Mouse (Mus musculus) embryonic facial prominence, embryonic 10.5 days (tissue): ENCODE results near the gene Atrn. TPM values are rescaled to one million over a fixed set of nuclear protein-coding genes. Genes with fewer than 3 reads are reported as not detected.

Experiments used
- DNase-seq: peaks from one replicate; pipeline ENCODE4 v3.0.0-alpha.2; 2017; ENCODE audit warnings: low spot score
- H3K27ac ChIP-seq: fragments of 300-500 bp; sonication (generic); replicated peaks from 2 replicates; pipeline ENCODE4 v1.5.1; 2016; ENCODE audit warnings: mild to moderate bottlenecking
- H3K27me3 ChIP-seq: fragments of 300-500 bp; sonication (generic); replicated peaks from 2 replicates; pipeline ENCODE4 v1.6.1; 2016; ENCODE audit warnings: low read depth, mild to moderate bottlenecking; ENCODE audit not compliant: poor library complexity, severe bottlenecking
- H3K36me3 ChIP-seq: fragments of 300-500 bp; sonication (generic); replicated peaks from 2 replicates; pipeline ENCODE4 v1.6.1; 2016; ENCODE audit warnings: mild to moderate bottlenecking, moderate library complexity
- H3K4me1 ChIP-seq: fragments of 300-500 bp; sonication (generic); 2 replicates; pipeline ENCODE4 v1.6.1; 2016
- H3K4me3 ChIP-seq: fragments of 300-500 bp; sonication (generic); 2 replicates; pipeline ENCODE4 v1.5.1; 2016; ENCODE audit warnings: mild to moderate bottlenecking, moderate library complexity
- H3K9me3 ChIP-seq: fragments of 300-500 bp; sonication (generic); 2 replicates; pipeline ENCODE4 v1.6.1; 2016; ENCODE audit warnings: mild to moderate bottlenecking
- WGBS: fragments of 180-500 bp; shearing (Covaris S2); methylation state at CpG from one replicate; pipeline ENCODE4 v1.1.7; 2016; 5-methylcytosine and 5-hydroxymethylcytosine counted together
- polyA plus RNA-seq: library from polyadenylated mRNA; unstranded; fragments of >200 nt; fragmentation: Nextera tagmentation; extraction: Ambion mirVana; gene quantifications from 2 replicates; pipeline ENCODE4 v1.2.1, GENCODE M21; 2016

The Atrn gene
- polyA plus RNA-seq, 1 experiment from 2014 or later: 6.2 TPM

- no peak overlapping the region for H3K27ac ChIP-seq
- H3K9me3 ChIP-seq: no peaks in the 10 kb centered on the region
- whole genome bisulfite sequencing: 69% methylated on average over 5 of the region's 5 CpGs
- H3K36me3 ChIP-seq: no peaks in the 10 kb centered on the region
- peaks cover 74% of the 10 kb centered on the region for H3K27me3 ChIP-seq
- DNase-seq: no peak
- H3K4me3 ChIP-seq: no peak overlapping the region
- H3K4me1 ChIP-seq: peaks cover 37% of the 10 kb centered on the region
These were observed 145.7 kb downstream of the Atrn start for GRCm38 (mm10) chr2:131052043-131052442.

DNA sequence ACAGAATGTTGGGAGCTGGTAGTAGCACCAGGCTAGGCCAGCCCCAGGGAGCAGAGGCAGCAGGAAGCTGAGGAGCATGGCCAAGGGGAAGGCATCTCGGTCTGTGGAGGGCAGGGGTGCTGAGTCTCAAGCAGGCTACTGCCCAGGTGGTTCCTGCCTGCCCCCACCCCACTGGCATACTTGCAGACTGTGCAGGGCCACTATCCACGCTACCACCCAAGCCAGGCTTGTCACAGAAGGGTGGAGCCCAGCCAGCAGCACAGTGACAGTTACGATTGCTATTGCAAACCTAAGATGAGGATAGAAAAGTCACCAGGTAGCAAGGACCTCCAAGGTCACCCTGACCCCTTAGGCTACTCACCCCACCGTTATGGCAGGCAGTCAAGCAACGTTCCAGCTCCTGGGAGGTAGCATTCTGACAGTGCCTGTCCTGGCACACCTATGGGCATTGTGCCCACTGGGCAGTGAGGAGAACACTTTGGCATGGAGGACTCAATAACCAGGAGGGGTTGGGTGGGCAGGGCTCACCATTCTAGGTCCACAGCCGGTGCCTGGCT lies 146.6 kb downstream of the Atrn start:
- Histone ChIP-seq H3K27ac (no peak overlapping the region), H3K4me3 (no peak overlapping the region), H3K9me3 (no peaks in the 10 kb centered on the region), H3K27me3 (peaks cover 80% of the 10 kb centered on the region), H3K4me1 (peaks cover 37% of the 10 kb centered on the region), H3K36me3 (no peaks in the 10 kb centered on the region)
- DNase-seq: no peak
- WGBS: 66% methylated on average over 6 of the region's 6 CpGs

- peak overlapping the region; percentile 53 for H3K4me3 ChIP-seq
- H3K27ac ChIP-seq: no peak overlapping the region; the same call in 1 of the 2 replicates
- H3K9me3 ChIP-seq: no peaks in the 10 kb centered on the region
- DNase-seq: peak; percentile 68
- H3K27me3 ChIP-seq: peaks cover 88% of the 10 kb centered on the region
- no peaks in the 10 kb centered on the region for H3K36me3 ChIP-seq
- peaks cover 37% of the 10 kb centered on the region for H3K4me1 ChIP-seq
- 2% methylated on average over 45 of the region's 45 CpGs for WGBS
These were observed 147.8 kb downstream of the Atrn start for GRCm38 (mm10) chr2:131053851-131054645.

GRCm38 (mm10) chr2:131054646-131055264 lies 148.5 kb downstream of the Atrn start:
- H3K4me3 ChIP-seq: peak overlapping the region; percentile 53
- H3K9me3 ChIP-seq: no peaks in the 10 kb centered on the region
- H3K36me3 ChIP-seq: no peaks in the 10 kb centered on the region
- H3K27ac ChIP-seq: no peak overlapping the region
- H3K27me3 ChIP-seq: peaks cover 88% of the 10 kb centered on the region
- H3K4me1 ChIP-seq: peaks cover 41% of the 10 kb centered on the region
- WGBS: 1% methylated on average over 21 of the region's 21 CpGs
- peak; percentile 38 for DNase-seq

DNA sequence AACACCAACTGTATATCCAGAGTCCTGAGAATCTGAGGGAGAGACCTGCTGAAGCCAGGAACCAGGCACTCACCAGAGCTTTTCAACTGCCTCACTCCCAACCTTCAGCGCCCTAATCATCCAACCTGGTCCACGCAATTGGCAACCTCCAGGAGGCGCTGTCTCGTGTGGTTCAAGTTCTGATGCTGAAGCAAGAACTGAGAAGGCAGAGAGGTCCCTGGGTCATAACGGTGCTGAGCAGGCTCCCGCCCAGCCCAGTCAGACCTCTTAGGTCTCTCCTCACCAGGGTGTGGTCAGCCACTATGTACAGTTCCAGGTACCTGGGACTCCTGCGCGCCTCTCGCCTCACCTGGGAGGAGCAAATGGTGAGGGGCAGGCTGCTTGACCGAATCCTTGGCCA lies 149.3 kb downstream of the Atrn start:
- Histone ChIP-seq H3K27ac (no peak overlapping the region; the same call in 1 of the 2 replicates), H3K4me3 (peak overlapping the region; percentile 53), H3K9me3 (no peaks in the 10 kb centered on the region), H3K27me3 (peaks cover 81% of the 10 kb centered on the region), H3K4me1 (peaks cover 50% of the 10 kb centered on the region), H3K36me3 (no peaks in the 10 kb centered on the region)
- DNase-seq: peak; percentile 80
- 3% methylated on average over 10 of the region's 10 CpGs for WGBS

GRCm38 (mm10) chr2:131056191-131056590 lies 149.9 kb downstream of the Atrn start:
- peaks cover 79% of the 10 kb centered on the region for H3K27me3 ChIP-seq
- no peaks in the 10 kb centered on the region for H3K36me3 ChIP-seq
- H3K9me3 ChIP-seq: no peaks in the 10 kb centered on the region
- whole genome bisulfite sequencing: 5% methylated on average over 10 of the region's 10 CpGs
- DNase-seq: peak; percentile 70
- peak overlapping the region; percentile 53 for H3K4me3 ChIP-seq
- H3K4me1 ChIP-seq: peaks cover 55% of the 10 kb centered on the region
- no peak overlapping the region for H3K27ac ChIP-seq

GRCm38 (mm10) chr2:131058672-131059071 lies 152.4 kb downstream of the Atrn start:
- no peak for DNase-seq
- Histone ChIP-seq H3K27me3 (peaks cover 79% of the 10 kb centered on the region), H3K9me3 (no peaks in the 10 kb centered on the region)

GRCm38 (mm10) chr2:131059377-131059776 lies 153.1 kb downstream of the Atrn start:
- H3K36me3 ChIP-seq: no peaks in the 10 kb centered on the region
- H3K4me1 ChIP-seq: peaks cover 63% of the 10 kb centered on the region
- no peak for DNase-seq
- H3K9me3 ChIP-seq: no peaks in the 10 kb centered on the region
- H3K27ac ChIP-seq: 0 out of 2 replicates have a peak overlapping the region, but pooled peaks have one; percentile 75
- H3K4me3 ChIP-seq: no peak overlapping the region
- peaks cover 79% of the 10 kb centered on the region for H3K27me3 ChIP-seq
- WGBS: 78% methylated on average over 1 of the region's 1 CpGs

More at GRCm38 (mm10) chr2:131058672-131059071, 152.4 kb downstream of the Atrn start:
- Histone ChIP-seq H3K27ac (no peak overlapping the region), H3K4me3 (no peak overlapping the region), H3K4me1 (peaks cover 69% of the 10 kb centered on the region), H3K36me3 (no peaks in the 10 kb centered on the region)
- 91% methylated on average over 8 of the region's 8 CpGs for WGBS

DNA sequence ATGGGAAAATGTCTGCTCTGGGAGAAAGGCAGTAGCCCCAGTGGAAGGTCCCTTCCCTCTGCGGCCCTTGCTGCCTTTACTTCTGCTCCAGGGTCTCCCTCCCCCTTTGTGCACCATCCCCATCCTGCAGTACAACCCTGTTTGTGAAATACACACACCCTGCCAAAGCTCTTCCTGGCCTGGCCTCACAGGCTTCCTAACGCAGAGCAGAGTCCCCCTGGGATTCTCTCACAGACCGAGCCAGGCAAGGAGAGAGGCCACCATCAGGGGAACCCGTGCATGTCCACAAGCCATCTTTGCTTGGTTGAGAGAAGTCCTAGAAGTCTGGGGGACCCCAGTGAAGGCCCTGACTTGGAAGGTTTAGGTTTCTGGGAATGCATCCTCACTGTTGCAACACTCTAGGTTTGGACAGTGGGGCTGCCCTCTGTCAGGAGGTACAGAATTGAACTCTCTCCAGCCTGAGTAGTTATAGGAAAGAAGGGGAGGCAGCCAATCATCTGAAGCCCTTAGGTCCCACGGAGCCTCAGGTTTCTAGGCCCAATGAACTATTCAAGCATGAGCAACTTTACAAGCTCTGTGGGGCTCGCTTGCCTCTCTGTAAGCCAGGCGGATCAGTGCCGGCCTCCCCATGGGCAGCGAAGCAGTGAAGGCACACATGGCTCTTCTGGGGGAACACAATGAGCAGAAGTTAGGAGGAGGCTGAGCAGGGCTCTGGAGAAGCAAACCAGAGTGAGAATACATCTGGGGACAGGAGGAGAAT lies 153.7 kb downstream of the Atrn start:
- Histone ChIP-seq H3K27ac (peak overlapping the region; percentile 75), H3K9me3 (no peaks in the 10 kb centered on the region), H3K4me1 (peaks cover 57% of the 10 kb centered on the region), H3K36me3 (no peaks in the 10 kb centered on the region), H3K4me3 (no peak overlapping the region), H3K27me3 (peaks cover 79% of the 10 kb centered on the region)
- no peak for DNase-seq
- WGBS: 75% methylated on average over 9 of the region's 9 CpGs

- peak overlapping the region; percentile 75 for H3K27ac ChIP-seq
- H3K36me3 ChIP-seq: no peaks in the 10 kb centered on the region
- DNase-seq: peak; percentile 62
- H3K4me1 ChIP-seq: peaks cover 49% of the 10 kb centered on the region
- peaks cover 79% of the 10 kb centered on the region for H3K27me3 ChIP-seq
- whole genome bisulfite sequencing: 42% methylated on average over 6 of the region's 6 CpGs
- H3K9me3 ChIP-seq: no peaks in the 10 kb centered on the region
- no peak overlapping the region for H3K4me3 ChIP-seq
These were observed 154.5 kb downstream of the Atrn start for GRCm38 (mm10) chr2:131060784-131061183.

DNA sequence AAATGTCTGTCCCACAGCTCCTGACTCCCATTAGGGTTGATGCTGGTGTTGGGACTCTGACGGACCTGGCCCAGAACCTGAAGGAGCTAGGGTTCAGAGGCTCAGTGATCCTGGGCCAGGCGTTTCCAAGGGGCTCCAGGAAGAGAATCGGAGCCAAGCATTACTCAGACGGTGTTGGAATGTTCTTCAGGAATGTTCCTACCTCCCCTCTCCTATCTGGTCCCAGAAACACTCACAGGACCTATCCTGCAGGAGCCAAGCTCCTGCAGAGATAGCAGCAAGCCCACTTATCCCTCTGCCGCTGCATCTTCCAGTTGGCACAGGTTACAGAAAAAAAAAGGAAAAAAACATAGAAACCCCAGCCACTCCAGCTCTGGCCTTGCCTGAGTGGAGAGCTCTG lies 155.3 kb downstream of the Atrn start:
- 70% methylated on average over 5 of the region's 5 CpGs for WGBS
- Histone ChIP-seq H3K4me3 (no peak overlapping the region), H3K4me1 (peaks cover 41% of the 10 kb centered on the region), H3K36me3 (no peaks in the 10 kb centered on the region), H3K27me3 (peaks cover 79% of the 10 kb centered on the region), H3K9me3 (no peaks in the 10 kb centered on the region), H3K27ac (peak overlapping the region; percentile 75; the same call in 1 of the 2 replicates)
- no peak for DNase-seq

GRCm38 (mm10) chr2:131063404-131063864 lies 157.1 kb downstream of the Atrn start, which contains the start of gene Adam33:
TSS of gene Adam33 (minus strand) at chr2:131063814.
- Histone ChIP-seq H3K36me3 (no peaks in the 10 kb centered on the region), H3K27ac (peak within 1 kb of the TSS; percentile 59), H3K9me3 (no peaks in the 10 kb centered on the region), H3K4me1 (peaks cover 37% of the 10 kb centered on the region), H3K27me3 (peaks cover 63% of the 10 kb centered on the region), H3K4me3 (peak within 1 kb of the TSS; percentile 51)
- 3% methylated on average over 27 of the region's 27 CpGs for WGBS
- DNase-seq: peak; percentile 56
